Mouse (Mus musculus) neural tube, embryonic 12.5 days (tissue): Measurements from ENCODE around the gene Pard3. TPM values are rescaled to one million over a fixed set of nuclear protein-coding genes. Genes with fewer than 3 reads are reported as not detected.

ENCODE experiments used
- ATAC-seq: fragments of 200-750 bp; cut with Nextera tagmentation; 2 replicates; pipeline ENCODE4 v1.8.0; 2017; ENCODE audit warnings: low read depth, mild to moderate bottlenecking, moderate TSS enrichment, moderate library complexity; ENCODE audit not compliant: low FRiP score
- H3K27ac ChIP-seq: fragments of 300-500 bp; sonication (generic); 2 replicates; pipeline ENCODE4 v1.5.1; 2016
- H3K27me3 ChIP-seq: fragments of 300-500 bp; sonication (generic); replicated peaks from 2 replicates; pipeline ENCODE4 v1.6.1; 2016; ENCODE audit warnings: mild to moderate bottlenecking
- H3K36me3 ChIP-seq: fragments of 300-500 bp; sonication (generic); 2 replicates; pipeline ENCODE4 v1.6.1; 2016; ENCODE audit warnings: mild to moderate bottlenecking
- H3K4me1 ChIP-seq: fragments of 300-500 bp; sonication (generic); 2 replicates; pipeline ENCODE4 v1.6.1; 2016
- H3K4me2 ChIP-seq: fragments of 300-500 bp; sonication (generic); replicated peaks from 2 replicates; pipeline ENCODE4 v1.6.1; 2016; ENCODE audit warnings: mild to moderate bottlenecking
- H3K4me3 ChIP-seq: fragments of 300-500 bp; sonication (generic); 2 replicates; pipeline ENCODE4 v1.5.1; 2016
- H3K9ac ChIP-seq: fragments of 300-500 bp; sonication (generic); 2 replicates; pipeline ENCODE4 v1.6.1; 2016; ENCODE audit warnings: mild to moderate bottlenecking
- H3K9me3 ChIP-seq: fragments of 300-500 bp; sonication (generic); 2 replicates; pipeline ENCODE4 v1.6.1; 2016; ENCODE audit warnings: mild to moderate bottlenecking
- WGBS: fragments of 180-500 bp; shearing (Covaris S2); methylation state at CpG from one replicate; pipeline ENCODE4 v1.1.7; 2016; 5-methylcytosine and 5-hydroxymethylcytosine counted together
- polyA plus RNA-seq: library from polyadenylated mRNA; unstranded; fragments of >200 nt; fragmentation: Nextera tagmentation; extraction: Ambion mirVana; gene quantifications from 2 replicates; pipeline ENCODE4 v1.2.1, GENCODE M21; 2016

Gene Pard3
- polyA plus RNA-seq, 1 experiment from 2014 or later, result 41.1 TPM

DNA sequence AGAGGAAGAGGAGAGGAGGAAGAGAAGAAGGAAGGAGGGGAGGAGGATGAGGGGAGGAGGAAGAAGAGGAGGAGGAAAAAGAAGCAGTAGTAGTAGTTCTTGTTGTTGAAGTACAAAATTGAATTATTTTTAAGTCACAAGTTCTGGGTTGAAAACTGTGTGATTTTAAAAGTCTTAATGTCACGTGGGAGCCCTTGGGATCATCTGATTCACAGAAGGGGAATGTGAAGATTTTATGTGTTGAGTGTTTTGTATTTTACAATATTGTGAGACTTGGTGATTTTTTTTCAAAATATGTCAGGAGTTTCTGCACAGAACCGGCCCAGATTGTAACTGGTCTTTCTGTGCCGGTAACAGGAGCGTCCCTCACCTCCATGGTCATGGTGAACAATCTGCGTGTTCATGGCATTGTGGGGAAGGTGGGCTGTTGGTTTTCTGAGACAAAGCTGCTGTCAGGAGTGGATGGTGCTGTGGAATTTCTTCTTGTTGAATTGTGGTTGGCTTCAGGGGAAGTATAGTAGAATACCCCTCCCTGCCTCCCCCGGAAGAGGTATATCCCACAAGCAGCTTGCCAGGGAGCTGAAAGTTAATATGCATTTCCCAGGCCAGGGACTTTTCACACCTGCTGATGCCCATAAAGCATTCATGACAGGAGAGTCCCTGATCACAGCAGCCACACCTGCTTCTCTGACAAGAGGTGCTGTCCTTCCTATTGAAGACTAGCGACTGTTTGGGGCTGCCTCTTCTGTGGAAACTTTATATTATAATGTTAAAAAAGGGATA, 254.9 kb downstream of the Pard3 start:
- ATAC-seq, result no peak
- no peak overlapping the region for H3K27ac ChIP-seq
- no peaks in the 10 kb centered on the region for H3K27me3 ChIP-seq
- no peak overlapping the region for H3K4me3 ChIP-seq
- H3K4me1 ChIP-seq, result no peaks in the 10 kb centered on the region; the same call in 1 of the 2 replicates
- no peaks in the 10 kb centered on the region for H3K36me3 ChIP-seq
- no peaks in the 10 kb centered on the region for H3K9me3 ChIP-seq
- no peak overlapping the region for H3K4me2 ChIP-seq
- no peak overlapping the region for H3K9ac ChIP-seq
- WGBS, result 83% methylated on average over 7 of the region's 7 CpGs

- H3K9me3 ChIP-seq, result no peaks in the 10 kb centered on the region
- no peak overlapping the region for H3K9ac ChIP-seq
- no peaks in the 10 kb centered on the region; the same call in 1 of the 2 replicates for H3K4me1 ChIP-seq
- H3K4me3 ChIP-seq, result no peak overlapping the region
- H3K4me2 ChIP-seq, result no peak overlapping the region
- H3K27me3 ChIP-seq, result no peaks in the 10 kb centered on the region
- H3K36me3 ChIP-seq, result no peaks in the 10 kb centered on the region
- 95% methylated on average over 5 of the region's 5 CpGs for WGBS
- H3K27ac ChIP-seq, result no peak overlapping the region
- no peak for ATAC-seq
Measured at GRCm38 (mm10) chr8:127320930-127321329, 257.2 kb downstream of the Pard3 start.

DNA sequence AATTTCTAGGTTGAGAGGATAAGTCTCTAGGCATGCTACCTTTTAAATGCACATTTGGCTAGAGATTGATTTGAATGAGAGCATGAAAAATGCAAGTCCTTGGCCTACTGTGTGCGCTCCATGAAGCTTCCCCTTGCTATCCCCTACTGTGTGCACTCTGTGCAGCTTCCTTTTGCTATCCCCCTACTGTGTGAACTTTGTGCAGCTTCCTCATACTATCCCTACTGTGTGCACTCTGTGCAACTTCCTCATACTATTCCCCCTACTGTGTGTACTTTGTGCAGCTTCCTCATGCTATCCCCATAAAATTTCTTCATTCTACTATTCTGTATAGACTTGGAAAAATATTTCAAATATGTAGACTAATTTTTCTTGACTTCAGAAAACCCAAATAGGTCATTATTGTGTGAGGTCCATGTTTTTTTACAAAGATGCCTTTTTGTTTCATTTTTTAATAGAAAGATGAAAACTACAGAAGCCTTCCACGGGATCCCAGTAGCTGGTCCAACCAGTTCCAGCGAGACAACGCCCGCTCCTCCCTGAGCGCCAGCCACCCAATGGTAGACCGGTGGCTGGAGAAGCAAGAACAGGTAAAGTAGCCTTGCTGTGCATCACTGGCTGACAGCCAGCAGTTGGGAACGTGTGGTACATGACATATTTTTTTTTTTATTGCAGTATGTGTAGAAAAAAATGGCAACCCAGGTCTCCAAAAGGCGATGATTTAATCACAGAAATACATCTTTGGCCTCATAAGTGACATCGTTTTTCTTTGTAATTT, 260.1 kb downstream of the Pard3 start:
- Histone ChIP-seq H3K4me1 (no peaks in the 10 kb centered on the region; the same call in 1 of the 2 replicates), H3K27ac (no peak overlapping the region), H3K9ac (no peak overlapping the region), H3K4me2 (no peak overlapping the region), H3K27me3 (no peaks in the 10 kb centered on the region), H3K36me3 (no peaks in the 10 kb centered on the region), H3K9me3 (no peaks in the 10 kb centered on the region), H3K4me3 (no peak overlapping the region)
- 94% methylated on average over 10 of the region's 10 CpGs for WGBS
- ATAC-seq, result no peak

DNA sequence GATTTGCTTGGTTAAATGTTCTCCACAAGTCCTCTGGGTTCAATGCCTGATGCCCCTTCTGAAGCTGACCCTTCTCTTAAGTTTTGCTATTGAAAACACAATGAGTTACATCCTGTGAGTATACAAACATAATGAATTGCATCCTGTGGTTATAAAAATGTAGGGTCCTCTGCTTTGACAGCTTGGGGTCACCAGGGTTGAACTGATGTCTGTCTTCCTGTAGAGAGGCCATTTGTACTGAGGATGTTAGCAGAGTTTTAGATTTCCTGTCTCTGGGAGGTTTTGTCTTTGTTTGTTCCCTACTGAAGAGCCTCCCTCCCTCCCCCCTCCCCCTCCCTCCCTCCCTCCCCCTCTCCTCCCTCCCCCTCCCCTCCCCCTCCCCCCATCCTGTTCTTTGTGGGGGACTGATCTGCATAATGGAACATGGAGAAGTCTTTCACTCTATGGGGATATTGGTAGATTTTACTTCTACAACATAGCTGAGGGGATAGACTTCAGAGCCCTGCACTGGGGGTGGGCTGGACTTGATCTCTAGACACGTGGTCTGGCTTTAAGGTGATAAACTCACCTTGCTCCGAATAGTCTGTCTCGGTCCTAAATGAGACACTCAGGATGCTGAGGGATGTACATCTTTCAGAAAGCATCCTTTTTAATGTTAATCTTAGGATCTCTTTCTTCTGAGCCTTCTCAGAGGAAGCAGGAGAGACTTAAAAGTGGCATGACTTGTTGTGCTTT, 261.3 kb downstream of the Pard3 start:
- Histone ChIP-seq H3K27me3 (no peaks in the 10 kb centered on the region), H3K4me2 (no peak overlapping the region), H3K4me3 (no peak overlapping the region), H3K36me3 (no peaks in the 10 kb centered on the region), H3K9ac (no peak overlapping the region), H3K4me1 (no peaks in the 10 kb centered on the region), H3K9me3 (no peaks in the 10 kb centered on the region), H3K27ac (no peak overlapping the region)
- WGBS, result 62% methylated on average over 3 of the region's 3 CpGs
- no peak for ATAC-seq

- Histone ChIP-seq H3K4me3 (no peak overlapping the region), H3K4me2 (no peak overlapping the region), H3K4me1 (0 out of 2 replicates have a peak, but pooled peaks cover 3% of the 10 kb centered on the region), H3K27ac (no peak overlapping the region), H3K36me3 (no peaks in the 10 kb centered on the region), H3K9me3 (no peaks in the 10 kb centered on the region), H3K27me3 (no peaks in the 10 kb centered on the region), H3K9ac (no peak overlapping the region)
- no peak for ATAC-seq
- 76% methylated on average over 5 of the region's 5 CpGs for WGBS
Measured at GRCm38 (mm10) chr8:127325749-127326148, 262.1 kb downstream of the Pard3 start.

DNA sequence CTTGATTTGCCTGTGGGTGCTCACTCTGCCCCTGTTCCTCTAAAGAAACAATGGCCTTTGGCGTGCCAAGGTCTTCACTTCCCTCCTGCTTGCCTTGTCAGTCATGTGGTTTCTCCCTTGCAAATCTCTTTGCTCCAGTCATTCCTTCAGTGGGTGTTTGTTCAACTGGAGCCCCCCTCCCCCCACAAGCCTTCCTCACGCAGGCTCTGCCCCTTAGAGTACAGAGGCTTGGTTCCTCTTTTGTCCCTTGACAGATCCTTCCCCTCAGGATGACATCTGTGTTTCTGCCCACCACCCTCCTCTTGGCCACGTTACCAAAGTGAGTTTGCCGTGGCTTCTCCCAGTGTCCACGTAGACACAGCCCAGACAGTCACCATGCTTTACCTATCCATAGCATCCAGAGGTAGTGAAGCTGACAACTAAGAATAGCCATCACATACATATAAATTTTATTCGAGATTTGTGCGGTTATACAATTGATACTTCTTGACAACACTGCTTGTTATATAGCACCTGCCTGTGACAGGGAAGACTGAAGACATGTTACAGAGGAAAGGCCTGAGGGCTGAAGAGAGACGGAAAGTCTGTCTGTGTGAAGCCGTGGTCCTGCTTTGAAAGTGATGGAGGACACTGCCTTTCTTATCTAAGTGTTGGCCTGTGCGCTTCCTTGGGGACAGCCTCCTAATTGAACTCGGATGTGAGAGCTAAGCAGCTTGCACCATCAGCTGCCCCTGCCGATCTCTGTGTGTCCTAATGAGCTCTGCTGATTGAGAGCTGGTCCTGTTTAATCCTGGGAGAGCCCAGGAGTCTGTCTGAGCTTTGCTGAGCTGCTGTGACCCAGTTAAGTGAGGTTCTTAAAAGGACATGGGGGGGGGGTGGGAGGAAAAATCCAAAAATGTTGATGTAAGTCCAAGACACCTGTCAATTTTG, 266.8 kb downstream of the Pard3 start:
- no peak overlapping the region for H3K27ac ChIP-seq
- 0 out of 2 replicates have a peak, but pooled peaks cover 3% of the 10 kb centered on the region for H3K4me1 ChIP-seq
- H3K27me3 ChIP-seq, result no peaks in the 10 kb centered on the region
- H3K9ac ChIP-seq, result no peak overlapping the region
- no peaks in the 10 kb centered on the region for H3K36me3 ChIP-seq
- no peak overlapping the region for H3K4me3 ChIP-seq
- 61% methylated on average over 12 of the region's 12 CpGs for WGBS
- H3K4me2 ChIP-seq, result no peak overlapping the region
- H3K9me3 ChIP-seq, result no peaks in the 10 kb centered on the region
- no peak for ATAC-seq

DNA sequence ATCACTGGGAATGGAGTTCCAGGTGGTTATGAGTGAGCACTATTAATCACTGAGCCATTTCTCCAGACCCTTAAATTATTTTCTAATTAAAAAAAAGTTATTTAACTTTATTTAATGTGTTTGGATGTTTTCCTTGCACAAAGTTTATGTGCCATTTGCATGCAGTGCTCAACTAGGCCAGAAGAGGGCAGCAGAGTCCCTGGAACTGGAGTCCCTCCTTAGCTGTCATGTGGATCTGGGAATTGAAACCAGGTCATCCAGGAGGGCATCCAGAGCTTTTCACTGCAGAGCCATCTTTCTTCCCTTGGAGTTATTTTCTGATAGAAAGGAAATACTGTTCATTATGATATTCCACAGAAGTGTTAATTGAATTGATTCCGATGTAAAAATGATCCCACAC, 268.1 kb downstream of the Pard3 start:
- Histone ChIP-seq H3K9ac (no peak overlapping the region), H3K27ac (no peak overlapping the region), H3K36me3 (no peaks in the 10 kb centered on the region), H3K9me3 (no peaks in the 10 kb centered on the region), H3K27me3 (no peaks in the 10 kb centered on the region), H3K4me3 (no peak overlapping the region), H3K4me1 (0 out of 2 replicates have a peak, but pooled peaks cover 3% of the 10 kb centered on the region), H3K4me2 (no peak overlapping the region)
- no peak for ATAC-seq
- 100% methylated on average over 1 of the region's 1 CpGs for WGBS

DNA sequence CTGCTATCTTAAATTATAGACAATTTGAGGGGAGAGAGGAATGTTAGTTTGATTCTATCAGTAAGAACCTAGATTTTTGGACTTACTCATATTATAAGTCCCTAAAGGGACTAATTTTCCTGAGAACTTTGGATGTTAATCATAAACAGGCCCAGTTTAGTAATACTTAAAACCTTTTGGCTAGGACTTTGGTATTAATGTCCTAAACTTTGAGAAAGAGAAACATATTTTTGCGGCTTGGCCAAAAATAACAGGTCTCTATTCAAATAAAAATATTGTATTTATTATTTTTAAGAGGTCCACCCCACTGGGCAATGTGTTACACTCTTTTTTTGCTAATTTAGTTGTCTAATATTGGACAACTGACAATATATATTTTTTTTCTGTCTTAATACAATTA, 271.5 kb downstream of the Pard3 start:
- no peak overlapping the region for H3K4me2 ChIP-seq
- no peak for ATAC-seq
- H3K9ac ChIP-seq, result no peak overlapping the region
- WGBS, result 95% methylated on average over 1 of the region's 1 CpGs
- no peaks in the 10 kb centered on the region for H3K9me3 ChIP-seq
- 0 out of 2 replicates have a peak, but pooled peaks cover 2% of the 10 kb centered on the region for H3K4me1 ChIP-seq
- no peaks in the 10 kb centered on the region for H3K36me3 ChIP-seq
- no peak overlapping the region for H3K27ac ChIP-seq
- no peaks in the 10 kb centered on the region for H3K27me3 ChIP-seq
- H3K4me3 ChIP-seq, result no peak overlapping the region

DNA sequence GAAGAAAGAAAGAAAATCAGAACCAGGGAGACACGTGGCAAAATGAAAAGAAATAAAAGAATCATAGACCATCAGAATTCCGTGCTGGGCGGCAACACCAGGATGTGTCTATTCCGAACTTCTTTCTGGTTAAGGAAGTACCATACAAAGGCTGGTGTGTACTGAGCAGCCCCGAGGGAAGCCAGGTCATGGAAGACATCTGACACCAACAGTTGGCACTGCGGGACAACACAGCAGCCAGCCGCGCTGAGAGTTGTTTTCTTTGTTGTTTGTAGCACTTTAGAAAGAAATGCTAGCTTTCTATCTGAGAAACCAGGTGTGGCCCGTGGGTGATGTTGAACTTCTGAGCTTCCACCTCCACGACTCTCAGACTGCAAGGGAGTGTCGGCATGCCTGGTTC, 274.5 kb downstream of the Pard3 start:
- no peak overlapping the region for H3K27ac ChIP-seq
- H3K36me3 ChIP-seq, result no peaks in the 10 kb centered on the region
- no peaks in the 10 kb centered on the region for H3K4me1 ChIP-seq
- no peak for ATAC-seq
- no peaks in the 10 kb centered on the region for H3K27me3 ChIP-seq
- no peak overlapping the region for H3K4me2 ChIP-seq
- no peak overlapping the region for H3K4me3 ChIP-seq
- WGBS, result 80% methylated on average over 11 of the region's 11 CpGs
- no peak overlapping the region for H3K9ac ChIP-seq
- no peaks in the 10 kb centered on the region for H3K9me3 ChIP-seq

- 90% methylated on average over 7 of the region's 7 CpGs for WGBS
- Histone ChIP-seq H3K36me3 (no peaks in the 10 kb centered on the region), H3K9ac (no peak overlapping the region)
Measured at GRCm38 (mm10) chr8:127341046-127341445, 277.4 kb downstream of the Pard3 start.

DNA sequence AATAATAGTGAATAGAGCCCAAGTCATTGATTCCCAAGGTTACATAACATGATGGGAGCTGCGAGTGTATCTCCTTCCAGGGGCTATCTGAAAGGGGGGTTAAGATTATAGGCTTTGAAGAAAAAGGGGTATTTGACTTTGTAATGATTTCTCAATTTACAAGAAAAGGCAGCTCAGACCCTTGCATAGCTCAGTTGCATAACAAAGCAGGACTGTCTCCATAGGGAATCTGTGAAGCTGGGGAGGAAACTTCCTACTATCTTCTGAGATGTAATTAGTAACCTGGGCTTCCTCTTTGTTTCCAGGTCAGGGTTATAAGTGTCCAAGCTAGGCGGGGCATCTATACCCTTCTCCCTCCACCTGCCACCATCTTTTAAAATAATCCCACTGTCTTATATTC, 279.4 kb downstream of the Pard3 start:
- H3K4me2 ChIP-seq, result no peak overlapping the region
- ATAC-seq, result no peak
- H3K9me3 ChIP-seq, result no peaks in the 10 kb centered on the region
- H3K9ac ChIP-seq, result no peak overlapping the region
- no peaks in the 10 kb centered on the region for H3K4me1 ChIP-seq
- no peaks in the 10 kb centered on the region for H3K36me3 ChIP-seq
- no peaks in the 10 kb centered on the region for H3K27me3 ChIP-seq
- H3K27ac ChIP-seq, result no peak overlapping the region
- 45% methylated on average over 2 of the region's 2 CpGs for WGBS
- no peak overlapping the region for H3K4me3 ChIP-seq

More at GRCm38 (mm10) chr8:127341046-127341445, 277.4 kb downstream of the Pard3 start:
- Histone ChIP-seq H3K9me3 (no peaks in the 10 kb centered on the region), H3K4me1 (no peaks in the 10 kb centered on the region), H3K27ac (no peak overlapping the region), H3K4me2 (no peak overlapping the region), H3K27me3 (no peaks in the 10 kb centered on the region), H3K4me3 (no peak overlapping the region)
- no peak for ATAC-seq
